Mouse (Mus musculus) right cerebral cortex, postnatal 36 days (tissue): ENCODE results near the gene Pdxp.
"Not testable (repeated sequence)": the region's sequence is repeated elsewhere in the genome, so short reads cannot be mapped to it uniquely, and the experiment has no call there.

Experiments
- DNase-seq, 2 experiments: peaks; one replicate each; pipeline ENCODE4 v3.0.0; 2022; ENCODE audit warnings: low spot score in 2 of 2, mixed read lengths in 1 of 2

Pdxp gene

DNA sequence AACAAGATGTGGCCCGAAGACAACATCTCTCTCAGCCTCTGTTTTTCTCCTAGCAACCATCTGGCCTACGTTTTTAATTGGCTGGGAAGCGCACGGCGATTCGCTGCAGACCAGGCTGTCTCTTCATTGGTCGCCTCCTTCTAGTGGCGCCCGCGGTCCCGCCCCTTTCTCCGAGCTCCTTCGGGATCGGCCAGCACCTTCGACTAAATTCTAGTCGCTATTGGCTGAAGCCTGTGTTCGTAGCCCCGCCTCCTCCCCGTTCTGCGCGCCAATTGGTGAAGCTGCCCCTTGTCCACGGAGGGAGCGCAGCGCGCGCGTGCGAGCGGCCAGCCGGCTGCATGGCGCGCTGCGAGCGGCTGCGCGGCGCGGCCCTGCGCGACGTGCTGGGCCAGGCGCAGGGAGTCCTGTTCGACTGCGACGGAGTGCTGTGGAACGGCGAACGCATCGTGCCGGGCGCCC lies at the start of gene Pdxp:
TSS of gene Pdxp (plus strand) at position 288 of the 459 bp plus-strand sequence.
- DNase-seq, result peak; percentile 97 to 98

DNA sequence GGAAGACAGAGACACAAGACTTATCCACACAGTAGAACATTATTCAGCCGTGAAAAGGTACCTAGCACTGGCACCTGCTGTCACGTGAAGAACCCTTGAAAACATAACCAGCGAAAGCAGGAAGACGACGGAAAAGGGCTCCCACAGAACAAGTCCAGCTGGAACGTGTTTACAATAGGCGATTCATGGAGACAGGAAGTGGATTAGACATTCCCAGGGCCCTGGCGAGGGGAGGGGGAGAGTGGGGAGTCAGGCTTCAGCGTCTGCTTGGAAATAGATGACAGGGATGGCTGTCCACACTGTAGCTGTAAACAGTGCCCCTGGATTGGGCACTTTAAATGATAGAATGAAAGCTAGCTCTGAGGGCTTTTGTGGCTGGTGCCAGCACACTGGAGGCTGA lies 45.3 kb upstream of the Pdxp start:
- DNase-seq, result no peak

DNA sequence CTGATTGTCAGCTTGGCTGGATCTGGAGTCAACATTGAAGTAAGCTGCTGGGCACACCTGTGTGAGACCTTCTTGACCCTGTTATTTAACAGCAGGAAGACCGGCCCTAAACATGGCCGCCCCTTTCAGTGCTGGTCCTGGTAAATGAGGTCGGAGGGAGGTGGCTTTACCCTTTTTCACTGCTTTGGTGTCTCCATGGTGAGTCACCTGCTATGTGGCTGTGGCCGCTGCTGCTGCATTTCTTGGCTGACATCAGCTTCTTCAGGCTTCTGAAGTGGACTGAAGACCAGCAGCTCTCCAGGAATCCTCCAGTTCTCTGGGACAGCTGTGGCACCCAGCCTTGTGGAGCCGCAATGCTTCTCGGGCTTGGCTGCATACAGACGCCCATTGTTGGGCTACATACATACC lies 44.9 kb upstream of the Pdxp start:
- no peak for DNase-seq

DNA sequence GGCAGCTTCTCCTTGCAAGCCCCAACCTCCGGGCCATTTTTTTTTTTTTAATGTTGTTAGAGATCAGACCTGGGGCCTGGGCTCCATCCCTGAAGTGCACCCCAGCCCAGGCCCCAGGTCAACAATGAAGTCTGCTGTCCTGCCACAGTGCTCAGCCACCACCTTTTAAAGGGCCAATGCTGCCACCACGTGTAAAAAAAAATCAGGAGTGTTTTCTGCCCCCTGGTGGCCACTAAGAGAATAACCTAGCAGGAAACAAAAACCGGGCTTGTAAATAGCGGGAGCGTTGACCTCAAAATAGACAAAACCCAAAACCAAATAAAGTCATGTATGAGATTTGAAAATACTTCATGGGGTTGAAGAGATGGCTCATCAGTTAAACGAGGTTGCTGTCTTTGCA lies 43.9 kb upstream of the Pdxp start:
- no peak for DNase-seq

DNA sequence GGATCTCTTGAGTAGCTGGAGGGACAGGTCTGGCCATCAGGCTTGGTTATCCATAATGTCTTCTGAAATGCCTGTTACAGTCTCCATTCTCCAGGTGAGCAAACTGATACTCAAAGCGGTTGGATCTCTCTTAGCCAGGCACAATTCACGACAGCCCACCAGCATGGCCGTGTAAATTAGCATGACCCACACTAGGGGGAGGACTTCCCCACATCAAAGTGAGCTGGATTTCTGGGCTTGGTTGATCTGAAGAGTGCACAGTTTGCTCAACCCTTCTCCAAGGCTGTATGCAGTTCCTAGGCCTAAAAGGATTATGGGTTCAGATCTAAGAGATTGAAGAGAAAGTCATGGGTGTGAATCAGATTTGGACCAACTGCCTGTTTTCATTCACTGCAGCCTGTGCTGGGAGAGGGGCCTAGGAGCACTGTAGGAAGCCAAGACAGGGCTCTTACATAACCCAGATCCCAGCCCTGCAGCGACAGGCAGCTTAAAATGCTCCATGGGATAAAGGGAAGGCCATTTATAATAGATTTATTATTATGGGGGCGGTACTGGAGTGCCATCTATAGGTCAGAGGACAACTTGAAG lies 41.6 kb upstream of the Pdxp start:
- no peak for DNase-seq

DNA sequence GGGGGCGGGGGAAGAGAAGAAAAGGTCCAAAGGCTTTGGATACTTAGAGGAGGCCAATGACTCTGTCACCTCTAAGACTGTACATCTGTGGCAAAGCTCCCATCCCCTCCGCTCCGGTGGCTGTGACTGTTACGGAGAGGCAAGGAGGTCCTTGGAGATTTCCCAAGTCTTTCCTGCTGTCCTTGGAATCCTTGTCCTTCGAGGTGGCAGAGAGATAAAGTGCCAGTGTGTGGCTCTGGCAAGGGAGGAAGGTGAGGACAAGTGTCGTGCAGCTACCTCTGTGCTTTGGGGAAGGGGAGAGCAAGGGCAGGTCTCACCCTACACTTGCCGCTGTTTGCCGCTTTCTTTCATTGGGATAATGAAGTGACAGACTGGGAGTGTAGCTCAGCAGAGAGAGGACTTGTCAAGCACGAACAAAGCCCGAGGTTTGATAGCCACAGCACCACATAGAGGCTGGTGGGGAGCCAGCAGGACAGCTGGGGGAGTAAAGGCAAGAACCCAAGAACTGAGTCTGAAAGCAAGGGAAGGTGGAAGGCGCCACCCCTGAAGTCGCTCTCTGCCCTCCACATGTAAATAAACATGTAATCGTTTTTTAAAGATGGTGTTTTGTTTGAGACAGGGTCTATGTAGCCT lies 39.8 kb upstream of the Pdxp start:
- no peak for DNase-seq

DNA sequence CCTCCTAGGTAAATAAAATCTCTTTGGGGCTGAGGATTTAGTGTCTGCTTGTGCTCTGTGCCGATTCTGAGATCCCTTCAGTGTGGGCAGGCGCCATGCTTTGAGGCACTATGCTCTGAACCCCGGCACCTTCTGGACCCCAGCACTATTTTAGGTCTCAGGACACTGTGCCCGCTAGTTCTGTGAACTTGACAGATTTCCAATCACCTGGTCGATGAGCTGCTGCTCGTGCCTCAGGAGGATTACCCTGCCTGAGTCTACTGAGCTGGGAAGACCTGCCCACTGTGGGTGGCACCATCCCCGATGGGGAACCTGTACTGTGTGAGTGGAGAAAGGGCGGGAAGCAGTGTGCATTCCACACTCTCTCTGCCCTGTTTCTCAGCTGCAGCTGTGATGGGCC lies 38.7 kb upstream of the Pdxp start:
- DNase-seq, result no peak

DNA sequence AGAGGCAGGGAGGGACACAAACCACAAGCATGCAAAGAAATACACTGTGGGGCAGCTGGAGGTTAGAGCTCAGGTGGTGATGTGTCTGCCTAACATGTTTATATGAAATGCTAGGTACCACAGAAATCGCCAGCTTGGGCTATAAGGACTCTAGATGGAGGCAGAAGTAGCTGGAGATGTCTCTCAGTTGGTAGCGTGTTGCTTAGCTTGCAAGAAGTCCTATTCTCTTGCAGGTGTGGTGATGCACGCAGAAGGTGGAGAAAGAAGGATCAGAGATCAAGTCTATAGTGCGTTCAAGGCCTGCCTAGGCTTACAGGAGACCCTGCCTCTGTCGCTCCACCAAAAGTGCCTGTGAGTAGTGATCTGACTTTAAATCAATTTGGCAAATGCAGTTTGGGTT lies 38.2 kb upstream of the Pdxp start:
- DNase-seq, result no peak

DNA sequence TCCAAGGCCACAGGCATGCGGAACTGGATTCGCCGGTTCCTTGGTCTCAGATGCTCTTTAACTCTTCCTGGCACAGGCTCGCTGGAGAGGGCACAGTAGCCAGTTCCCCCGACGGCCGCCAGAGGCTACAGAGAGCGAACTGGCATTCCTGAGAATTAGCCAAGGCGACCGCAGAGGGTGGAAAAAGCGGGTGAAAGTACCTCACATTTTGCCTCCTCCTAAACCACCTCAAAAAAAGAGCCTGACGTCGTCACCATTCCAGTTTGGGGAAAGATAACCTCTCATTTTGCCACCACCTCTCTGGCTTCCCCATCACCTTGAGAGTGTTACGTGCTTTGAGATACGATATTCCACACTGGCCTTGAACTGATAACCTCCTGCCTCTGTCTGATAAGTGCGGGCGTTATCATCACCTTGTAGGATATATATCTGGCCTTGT lies 37.4 kb upstream of the Pdxp start:
- peak; percentile 54 to 63 for DNase-seq

DNA sequence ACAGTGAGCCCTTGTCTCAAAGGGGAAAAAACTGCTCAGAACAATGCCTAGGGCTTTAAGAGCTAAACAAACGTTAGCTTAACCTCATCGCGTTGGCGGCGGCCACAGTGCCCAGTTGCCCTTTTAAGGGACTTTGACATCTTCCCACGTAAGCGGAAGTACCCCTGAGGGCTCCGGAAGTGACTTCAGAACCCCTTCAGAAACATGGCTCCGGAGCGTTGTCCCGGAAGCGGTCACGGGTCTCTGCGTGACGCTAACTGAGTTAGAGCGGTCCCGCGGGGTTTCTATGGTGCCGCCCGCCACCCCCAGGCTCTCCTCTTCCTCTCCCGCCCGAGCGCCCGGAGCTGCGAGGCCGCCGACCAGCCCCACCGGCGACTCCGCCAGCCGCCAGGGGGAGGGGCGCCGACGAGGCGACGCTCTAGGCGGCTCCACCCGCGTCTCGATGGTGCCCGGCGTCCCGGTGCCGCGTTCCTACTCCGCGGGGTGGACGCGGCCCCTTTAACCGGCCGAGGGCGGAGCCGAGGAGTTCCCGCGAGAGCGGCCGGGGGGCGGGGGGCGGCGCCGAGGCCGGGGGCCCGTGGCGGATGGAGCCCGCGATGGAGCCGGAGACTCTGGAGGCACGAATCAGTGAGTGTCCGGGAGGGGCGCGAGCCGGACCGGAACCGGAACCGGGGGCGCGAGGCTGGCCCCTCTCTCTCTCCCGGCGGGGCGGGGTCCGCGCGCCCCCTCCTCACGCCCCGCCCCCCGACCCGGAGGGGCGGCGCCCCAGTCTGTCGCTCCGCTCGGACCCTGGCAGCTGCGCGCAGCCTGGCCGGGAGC lies 36.5 kb upstream of the Pdxp start, which contains the start of gene Gga1:
TSS of gene Gga1 (plus strand) at position 200 of the 819 bp plus-strand sequence.
- DNase-seq, result peak; percentile 93 to 94

DNA sequence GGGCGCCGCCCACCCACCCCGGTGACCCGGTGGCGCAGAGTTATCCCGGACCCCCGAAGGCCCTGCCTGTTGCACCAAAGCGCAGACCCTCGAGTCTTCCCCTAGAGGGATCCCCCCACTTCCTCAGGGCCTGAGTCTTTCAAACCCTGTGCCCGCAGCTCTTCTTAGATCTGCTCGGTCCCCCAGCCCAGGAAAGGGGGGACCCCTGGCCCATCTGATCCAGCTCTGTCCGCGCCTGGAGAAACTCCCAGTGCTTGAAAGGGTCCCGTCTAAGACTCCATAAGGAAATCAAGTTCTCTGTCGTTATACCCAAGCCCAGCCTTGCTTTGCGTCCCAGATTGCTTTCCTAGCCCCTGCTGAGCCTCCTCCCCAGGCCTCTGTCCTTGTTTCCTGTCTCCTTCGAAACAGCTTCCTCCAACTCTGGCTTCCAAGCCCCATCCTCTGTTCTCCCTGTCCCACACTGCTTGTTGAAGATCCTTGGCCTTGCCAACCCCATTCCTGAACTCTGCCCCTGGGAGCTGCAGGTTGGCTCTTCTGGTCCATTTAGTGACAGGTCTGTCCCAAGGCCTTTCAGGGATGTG lies 35.8 kb upstream of the Pdxp start:
- DNase-seq, result no peak

DNA sequence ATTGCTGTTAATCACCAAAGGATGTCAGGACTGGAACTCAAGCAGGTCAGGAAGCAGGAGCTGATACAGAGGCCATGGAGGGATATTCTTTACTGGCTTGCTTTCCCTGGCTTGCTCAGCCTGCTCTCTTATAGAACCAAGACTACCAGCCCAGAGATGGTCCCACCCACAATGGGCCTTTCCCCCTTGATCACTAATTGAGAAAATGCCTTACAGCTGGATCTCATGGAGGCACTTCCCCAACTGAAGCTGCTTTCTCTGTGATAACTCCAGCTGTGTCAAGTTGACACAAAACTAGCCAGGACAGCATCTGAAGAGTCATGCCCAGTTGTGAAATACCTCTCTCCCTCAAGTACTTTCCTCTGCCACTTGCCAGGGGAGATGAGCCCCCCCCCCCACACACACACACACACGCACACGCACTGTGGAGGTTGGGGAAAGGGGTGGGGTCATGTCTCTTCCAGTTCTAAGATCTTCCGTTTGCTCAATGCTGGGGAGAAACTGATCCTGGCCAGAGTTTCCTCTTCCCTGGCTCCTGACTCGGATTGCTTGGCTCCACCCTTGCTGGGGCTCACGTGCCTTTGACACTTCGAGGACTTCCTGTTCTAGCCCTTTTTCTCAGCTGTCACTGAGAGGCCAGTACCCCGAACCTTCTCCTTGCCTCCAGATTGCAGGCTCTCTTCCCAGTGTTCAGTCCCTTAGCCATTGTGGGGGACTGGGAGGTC lies 34.8 kb upstream of the Pdxp start:
- DNase-seq, result not testable (repeated sequence)

DNA sequence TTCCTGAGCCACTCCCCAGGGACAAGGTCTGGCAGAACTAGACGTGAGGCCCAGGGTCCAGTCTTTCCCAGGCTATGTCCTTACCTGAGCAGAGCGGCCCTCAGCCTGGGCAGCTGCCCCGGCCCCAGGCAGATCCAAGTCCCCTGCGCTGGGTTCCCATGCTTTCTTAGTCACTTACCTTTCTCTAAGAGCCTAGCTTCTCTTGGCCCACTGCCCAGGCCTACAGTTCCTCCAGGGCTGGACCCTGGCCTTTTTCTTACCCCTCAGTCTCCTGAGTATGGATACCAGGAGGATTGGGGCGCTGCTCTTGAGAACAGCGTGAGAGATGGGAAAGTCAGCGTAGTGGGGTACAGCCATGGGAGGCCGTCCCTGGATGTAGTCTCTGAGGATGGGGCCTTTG lies 33.3 kb upstream of the Pdxp start:
- DNase-seq, result no peak

DNA sequence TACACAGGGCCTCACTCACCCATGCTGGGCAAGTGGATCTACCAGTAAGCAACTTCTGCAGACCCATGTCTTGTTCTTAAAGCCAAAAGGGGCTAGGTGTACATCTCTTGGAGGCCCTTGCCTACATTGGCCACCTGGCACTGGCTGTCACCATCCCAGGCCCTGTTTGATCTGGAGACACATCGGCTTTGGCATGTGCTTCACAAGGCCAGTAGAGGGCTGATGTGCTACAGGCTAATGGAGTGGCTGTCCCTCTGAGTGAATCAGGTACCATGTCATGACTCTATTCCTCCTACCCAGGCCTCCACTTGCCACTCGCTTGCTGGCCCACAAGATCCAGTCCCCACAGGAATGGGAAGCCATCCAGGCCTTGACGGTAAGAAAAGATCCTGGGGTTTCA lies 31.9 kb upstream of the Pdxp start:
- no peak for DNase-seq

DNA sequence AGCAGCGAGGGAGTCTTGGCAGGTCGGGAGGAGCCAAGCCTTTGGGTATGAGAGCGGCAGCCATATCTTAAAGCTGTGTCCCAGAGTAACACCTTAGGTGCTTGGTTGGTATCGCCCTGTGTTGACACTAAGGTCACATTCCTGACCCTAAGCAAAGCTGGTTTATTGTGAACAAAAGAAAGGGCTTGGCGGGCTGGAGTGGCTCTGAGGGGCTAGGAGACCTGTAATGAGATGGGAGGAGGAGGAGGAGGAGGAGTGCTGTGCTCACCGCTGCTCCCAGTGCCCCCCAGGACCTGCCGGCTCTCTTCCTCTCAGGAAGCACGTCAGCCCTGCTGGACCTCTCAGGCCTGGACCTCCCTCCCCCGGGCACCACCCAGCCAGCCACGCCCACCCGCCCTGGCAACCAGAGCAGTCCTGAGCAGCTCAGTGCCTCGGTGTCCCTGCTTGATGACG lies 24.3 kb upstream of the Pdxp start:
- DNase-seq, result no peak

DNA sequence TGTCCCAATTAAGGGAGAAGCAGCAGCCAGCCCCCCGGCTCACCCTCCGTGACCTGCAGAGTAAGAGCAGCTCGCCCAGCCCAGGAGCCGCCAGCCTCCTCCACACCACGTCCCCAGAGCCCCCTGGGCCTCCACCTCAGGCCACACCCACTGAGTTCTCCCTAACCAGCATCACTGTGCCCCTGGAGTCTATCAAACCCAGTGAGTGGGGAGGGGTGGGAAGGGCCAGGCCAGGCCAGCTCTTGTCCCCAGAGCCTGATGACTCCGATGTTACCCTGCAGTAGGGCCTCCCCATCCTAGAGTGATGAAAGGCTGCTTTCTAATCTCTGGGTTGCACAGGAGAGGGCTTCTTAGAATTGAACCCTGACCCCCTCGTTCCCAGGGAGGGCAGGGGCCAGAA lies 21.3 kb upstream of the Pdxp start:
- DNase-seq, result no peak

DNA sequence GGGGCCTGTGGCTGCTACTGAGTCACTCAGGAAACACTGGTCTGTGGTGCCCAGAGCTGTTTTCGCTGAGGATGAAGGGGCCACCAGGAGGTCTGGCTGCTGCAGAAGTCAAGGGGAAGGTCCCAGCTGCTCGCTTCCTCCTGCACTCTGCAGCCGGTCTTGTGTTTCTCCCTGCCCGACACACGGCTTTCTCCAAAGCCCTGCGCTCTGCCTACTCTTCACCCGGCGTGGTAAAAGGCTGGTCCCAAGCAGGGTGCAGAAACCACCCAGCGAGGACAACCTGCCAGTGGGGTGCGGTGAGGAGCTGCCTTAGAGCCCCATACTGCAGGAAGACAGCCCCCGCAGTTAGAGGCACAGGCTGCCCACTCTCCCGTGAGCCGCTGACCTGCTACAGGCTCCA lies 19.0 kb upstream of the Pdxp start:
- DNase-seq, result no peak

DNA sequence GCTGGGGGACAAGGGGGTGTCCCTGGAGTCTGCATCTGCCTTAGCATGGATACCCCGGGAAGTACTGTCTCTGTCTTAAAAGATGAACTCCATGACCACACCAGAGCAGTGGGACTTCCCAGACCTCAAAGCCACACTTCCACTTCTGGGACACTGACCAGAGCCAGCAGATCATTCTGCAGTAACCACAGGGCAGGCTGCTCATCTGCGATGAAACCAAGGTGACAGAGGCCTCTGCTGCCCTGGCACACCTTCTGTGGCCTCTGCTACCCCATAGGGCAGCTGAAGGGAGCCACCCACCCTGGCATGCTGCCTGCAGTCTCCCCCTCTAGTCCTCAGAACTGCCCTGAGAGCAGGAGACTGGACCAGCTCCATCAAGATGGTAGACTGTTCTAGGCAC lies 18.0 kb upstream of the Pdxp start:
- DNase-seq, result no peak

DNA sequence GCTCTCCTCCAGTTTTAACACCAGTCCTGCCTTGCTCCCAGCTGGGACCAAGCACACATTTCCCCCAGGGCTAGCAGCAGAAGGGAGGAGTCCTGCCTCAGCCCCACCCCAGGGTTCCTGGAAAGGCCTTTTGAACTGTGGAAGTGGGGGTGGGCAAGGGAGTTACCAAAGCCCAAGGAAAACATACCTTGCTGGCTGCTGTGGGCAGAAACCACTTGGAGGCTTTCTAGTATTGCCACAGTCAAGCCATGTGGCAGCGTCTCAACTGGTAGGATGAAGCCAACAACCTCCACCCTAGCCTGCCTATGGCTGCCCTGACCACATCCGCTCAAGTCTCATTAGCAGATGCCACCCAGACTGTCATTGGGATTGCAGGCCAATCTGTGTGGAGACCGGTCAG lies 17.6 kb upstream of the Pdxp start:
- DNase-seq, result no peak

DNA sequence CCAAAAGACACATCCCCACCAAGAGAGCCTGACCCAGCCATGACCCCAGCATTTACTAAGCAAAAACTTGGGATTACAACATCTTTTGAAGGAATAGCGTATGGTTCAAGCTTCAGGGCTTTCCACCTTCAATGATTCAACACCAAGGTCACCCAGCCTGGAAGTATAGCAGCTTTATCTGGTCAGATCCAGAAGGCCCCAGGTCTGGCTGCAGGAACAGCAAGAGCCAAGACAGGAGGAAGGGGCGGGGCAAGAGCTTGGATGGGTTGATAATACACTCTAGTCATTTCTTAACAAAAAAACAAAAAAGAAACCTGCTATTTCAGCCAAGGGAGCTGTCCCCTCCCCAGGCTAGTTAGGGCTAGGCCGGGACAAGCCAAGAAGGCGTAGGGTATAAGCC lies 16.2 kb upstream of the Pdxp start:
- no peak for DNase-seq

DNA sequence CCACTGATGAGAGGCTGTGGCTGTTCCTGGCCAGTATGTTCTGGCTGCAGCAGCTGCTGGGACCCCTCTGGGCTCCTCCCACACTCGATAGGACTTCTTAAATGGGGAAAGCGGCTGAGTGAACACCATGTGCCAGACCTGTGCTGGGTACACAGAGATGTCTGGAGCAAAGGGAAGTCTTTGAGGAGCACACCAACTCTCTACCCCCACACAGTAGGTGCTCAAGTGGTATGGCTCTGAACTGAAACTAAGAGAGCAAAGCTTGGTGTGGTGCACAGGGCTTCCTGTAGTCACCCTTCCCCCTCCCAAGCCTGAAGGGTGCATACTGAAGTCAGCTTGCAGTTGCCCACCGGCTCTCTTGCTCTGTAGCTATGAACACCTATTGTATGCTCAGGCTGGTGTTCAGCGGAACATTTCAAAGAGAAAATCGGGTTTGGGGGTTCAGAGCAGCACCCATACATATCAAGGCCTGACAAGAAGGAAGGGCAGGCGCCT lies 15.2 kb upstream of the Pdxp start:
- DNase-seq, result no peak

DNA sequence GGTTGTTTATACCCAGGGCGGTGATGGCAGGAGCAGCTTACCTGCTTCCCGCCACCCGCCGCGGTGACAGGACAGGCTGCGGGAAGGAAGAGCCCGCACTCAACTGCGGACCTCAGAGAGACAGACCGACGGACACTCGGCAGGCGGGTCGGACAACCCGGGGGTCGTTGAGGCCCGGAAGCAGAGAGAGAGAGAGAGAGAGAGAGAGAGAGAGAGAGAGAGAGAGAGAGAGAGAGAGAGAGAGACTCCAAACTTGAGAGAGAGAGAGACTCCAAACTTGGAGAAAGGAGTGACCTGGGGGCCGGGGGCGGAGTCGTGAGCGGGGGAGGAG lies 14.3 kb upstream of the Pdxp start, which contains the start of gene Gm49510:
TSS of gene Gm49510 (plus strand) at position 259 of the 331 bp plus-strand sequence.
- no peak for DNase-seq
